Mouse (Mus musculus): ENCODE measurements around the gene Aifm1. TPM values are rescaled to one million over a fixed set of nuclear protein-coding genes. Genes with fewer than 3 reads are reported as not detected.

Gene Aifm1
- polyA plus RNA-seq (2014; fragmentation: Illumina TruSeq; extraction: RNeasy Lipid Tissue Mini Kit (QIAGEN cat#74804); ENCODE audit: low read depth, low replicate concordance): 44.1 TPM

DNA sequence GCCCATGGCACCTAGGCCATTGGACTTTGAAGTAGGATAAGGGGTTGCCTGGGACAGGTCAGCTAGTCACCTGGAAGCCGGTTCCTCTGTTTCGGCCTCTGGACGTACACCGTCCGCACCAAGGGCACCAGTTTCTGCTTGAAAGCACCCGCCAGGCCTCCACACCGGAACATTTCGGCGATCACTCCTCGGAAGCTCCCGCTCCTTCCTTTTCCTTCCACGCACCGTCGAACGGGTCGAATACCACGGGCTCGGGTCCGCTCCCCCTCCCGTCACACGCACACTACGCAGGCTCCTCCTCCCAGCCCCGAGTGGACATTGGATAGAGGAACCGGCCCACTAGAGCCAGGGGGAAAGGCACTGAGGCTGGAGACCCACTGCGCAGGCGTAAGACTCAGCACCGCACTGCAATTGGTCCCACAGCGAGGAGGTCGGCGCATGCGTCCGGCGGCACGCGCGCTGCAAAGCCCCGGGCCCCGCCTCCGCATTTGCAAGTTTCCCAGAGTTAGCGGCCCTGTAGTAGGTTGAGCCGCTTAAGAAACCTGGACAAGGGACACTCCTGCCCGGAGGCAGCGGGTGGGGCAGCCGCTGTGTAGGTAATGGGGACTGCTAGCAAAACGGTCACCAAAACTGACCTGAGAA is at the start of gene Aifm1:
Gene Aifm1, minus strand, starts transcription at position 398 of the 642 bp plus-strand sequence.

GRCm38 (mm10) chrX:48518808-48519548 is 5.6 kb upstream of the Aifm1 start, which contains the start of gene Rab33a:
TSS of gene Rab33a (plus strand) at chrX:48519285.

GRCm38 (mm10) chrX:48462754-48463507 is 50.4 kb downstream of the Aifm1 start, which contains the start of gene Elf4:
TSS of gene Elf4 (minus strand) at chrX:48463132.

Other genes with a start within 250 kb of the Aifm1 start
- 5.8 TPM for gene Bcorl1, start 172.2 kb downstream of the Aifm1 start, polyA plus RNA-seq (2014; fragmentation: Illumina TruSeq; extraction: RNeasy Lipid Tissue Mini Kit (QIAGEN cat#74804); ENCODE audit: low read depth, low replicate concordance)
- gene Elf4, start 50.4 kb downstream of the Aifm1 start, polyA plus RNA-seq (2014; fragmentation: Illumina TruSeq; extraction: RNeasy Lipid Tissue Mini Kit (QIAGEN cat#74804); ENCODE audit: low read depth, low replicate concordance): 5.7 TPM
- 0.55 TPM for gene Rab33a, start 5.7 kb upstream of the Aifm1 start, polyA plus RNA-seq (2014; fragmentation: Illumina TruSeq; extraction: RNeasy Lipid Tissue Mini Kit (QIAGEN cat#74804); ENCODE audit: low read depth, low replicate concordance)
- gene Zfp280c, start 80.9 kb upstream of the Aifm1 start, polyA plus RNA-seq (2014; fragmentation: Illumina TruSeq; extraction: RNeasy Lipid Tissue Mini Kit (QIAGEN cat#74804); ENCODE audit: low read depth, low replicate concordance): 8.7 TPM
- gene Slc25a14, start 109.8 kb upstream of the Aifm1 start, polyA plus RNA-seq (2014; fragmentation: Illumina TruSeq; extraction: RNeasy Lipid Tissue Mini Kit (QIAGEN cat#74804); ENCODE audit: low read depth, low replicate concordance): 7.6 TPM
- gene Gpr119, start 160.9 kb upstream of the Aifm1 start, polyA plus RNA-seq (2014; fragmentation: Illumina TruSeq; extraction: RNeasy Lipid Tissue Mini Kit (QIAGEN cat#74804); ENCODE audit: low read depth, low replicate concordance): not detected
- 4.8 TPM for gene Rbmx2, start 181.4 kb upstream of the Aifm1 start, polyA plus RNA-seq (2014; fragmentation: Illumina TruSeq; extraction: RNeasy Lipid Tissue Mini Kit (QIAGEN cat#74804); ENCODE audit: low read depth, low replicate concordance)